Mouse (Mus musculus): ENCODE measurements around the gene Cuedc1.

Gene Cuedc1

DNA sequence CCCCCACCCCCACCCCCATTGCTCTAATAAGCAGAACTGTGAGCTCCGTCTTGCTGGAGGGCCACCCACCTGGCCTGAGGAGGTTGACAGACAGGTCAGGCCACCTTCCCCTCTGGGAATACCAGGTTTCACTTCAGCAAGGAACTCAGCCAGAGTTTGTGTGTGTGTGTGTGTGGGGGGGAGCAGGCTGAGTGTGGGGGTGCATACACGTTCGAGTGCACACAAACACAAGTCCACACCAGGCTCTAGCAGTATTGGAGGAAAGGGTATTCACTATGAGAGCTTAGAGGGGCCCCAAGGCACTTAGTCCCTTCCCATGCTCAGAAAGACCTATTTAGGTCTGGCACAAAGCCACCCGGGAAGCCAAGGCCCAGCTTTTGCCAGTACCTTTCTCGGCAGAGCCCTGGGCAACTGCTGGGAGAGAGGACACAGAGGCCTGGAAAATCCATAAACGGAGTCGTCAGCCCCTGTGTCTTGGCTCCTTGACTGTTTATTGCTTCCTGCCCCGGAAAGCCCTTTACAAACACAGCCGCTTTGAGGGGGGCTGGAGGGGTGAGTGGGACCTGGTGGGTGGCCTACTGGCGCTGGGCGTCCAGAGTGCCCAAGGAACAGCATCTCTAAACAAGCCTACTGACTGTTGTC lies 50.9 kb downstream of the Cuedc1 start:
- peak; percentile 30 to 53 for DNase-seq

DNA sequence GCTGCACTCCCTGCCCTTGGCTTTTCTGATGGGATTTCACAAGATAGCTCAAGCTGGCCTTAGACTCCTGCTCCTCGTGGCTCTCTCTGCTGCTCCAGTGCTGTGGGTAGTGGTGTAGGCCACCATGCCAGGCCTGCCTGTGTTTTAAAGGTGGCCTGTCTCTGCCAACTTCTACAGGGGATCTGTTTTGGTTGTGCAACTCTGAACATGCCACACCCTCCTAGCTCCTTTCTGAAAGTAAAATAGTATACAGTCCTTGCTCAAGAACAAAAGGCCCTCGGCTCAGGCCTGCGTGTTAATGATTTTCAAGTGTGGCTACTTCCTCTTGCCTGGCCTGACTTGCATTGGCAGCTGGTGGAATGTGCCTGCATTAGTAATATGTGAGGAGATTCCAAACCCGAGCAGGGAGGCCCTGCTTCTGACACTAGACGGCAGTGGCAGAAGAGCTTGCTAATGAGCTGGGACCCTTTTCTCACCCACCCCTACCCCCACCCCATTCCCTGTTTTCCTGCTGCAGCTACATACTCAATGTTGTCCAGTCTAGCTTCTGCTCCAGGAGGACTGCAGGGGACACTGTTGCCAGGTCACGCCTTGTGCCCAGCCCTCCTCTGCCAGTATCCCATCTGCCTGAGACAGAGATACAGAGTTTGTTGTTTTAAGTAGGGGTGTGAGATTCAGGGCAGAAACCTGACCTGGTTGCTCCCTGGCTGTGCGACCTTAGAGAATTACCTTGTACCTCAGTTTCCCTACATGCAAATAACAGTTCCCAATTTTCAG lies 53.7 kb downstream of the Cuedc1 start:
- DNase-seq: no peak

DNA sequence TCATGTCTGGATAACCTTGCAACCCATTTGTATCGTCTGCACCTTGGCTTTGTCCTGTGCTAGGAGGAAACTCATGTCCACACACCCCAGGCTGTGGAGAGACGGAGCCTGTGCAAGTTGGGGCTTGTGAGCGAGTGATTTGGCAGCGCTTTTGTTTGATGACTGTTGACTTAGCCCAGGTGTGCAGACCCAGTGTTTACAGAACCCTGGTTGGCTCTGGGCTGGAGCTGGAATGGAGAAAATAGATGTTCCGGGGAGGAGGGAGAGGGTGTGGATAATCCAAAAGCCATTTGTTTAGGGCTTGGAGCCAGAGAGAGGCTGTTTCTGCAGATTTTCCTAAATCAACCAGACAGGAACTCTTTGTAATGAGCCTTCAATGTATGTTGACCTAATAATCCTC lies 56.0 kb downstream of the Cuedc1 start:
- DNase-seq: no peak

DNA sequence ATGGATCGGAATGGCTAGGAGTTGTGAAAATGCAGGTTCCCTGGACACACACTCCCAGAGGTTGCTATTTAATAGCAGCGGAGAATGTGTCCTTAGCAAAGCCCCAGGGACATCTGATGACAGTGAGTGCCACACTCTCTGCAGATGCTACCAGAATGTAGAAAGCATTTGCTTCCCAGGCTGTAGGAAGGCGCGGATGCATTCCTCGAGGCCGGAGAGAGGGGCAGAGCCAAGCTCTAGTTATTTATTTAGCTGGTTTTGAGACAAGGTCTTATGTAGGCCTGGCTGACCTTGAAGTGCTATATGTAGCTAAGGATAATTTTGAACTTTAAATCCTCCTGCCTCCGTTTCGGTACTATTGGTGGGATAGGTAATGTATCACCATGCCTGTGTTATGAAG lies 56.6 kb downstream of the Cuedc1 start:
- DNase-seq: no peak

DNA sequence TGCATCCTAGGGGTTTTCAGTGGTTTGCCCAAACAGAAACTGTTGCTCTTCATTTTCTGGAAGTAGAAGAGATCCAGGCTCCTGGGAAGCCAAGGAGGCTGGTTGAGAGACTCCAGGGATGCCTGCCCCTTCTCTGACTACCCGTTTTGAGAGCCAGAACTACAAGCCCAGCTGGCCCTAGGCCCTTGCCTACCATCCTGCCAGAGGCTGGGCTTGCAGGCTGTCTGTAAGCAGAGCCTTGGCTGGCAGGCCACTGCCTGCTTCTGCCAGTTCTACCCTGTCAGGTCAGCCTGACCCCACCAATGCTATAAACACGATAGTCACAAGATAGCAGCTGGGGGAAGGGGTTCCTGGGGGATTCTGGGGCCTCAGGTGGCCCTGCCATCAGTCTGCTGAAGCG lies 57.6 kb downstream of the Cuedc1 start:
- no peak for DNase-seq

DNA sequence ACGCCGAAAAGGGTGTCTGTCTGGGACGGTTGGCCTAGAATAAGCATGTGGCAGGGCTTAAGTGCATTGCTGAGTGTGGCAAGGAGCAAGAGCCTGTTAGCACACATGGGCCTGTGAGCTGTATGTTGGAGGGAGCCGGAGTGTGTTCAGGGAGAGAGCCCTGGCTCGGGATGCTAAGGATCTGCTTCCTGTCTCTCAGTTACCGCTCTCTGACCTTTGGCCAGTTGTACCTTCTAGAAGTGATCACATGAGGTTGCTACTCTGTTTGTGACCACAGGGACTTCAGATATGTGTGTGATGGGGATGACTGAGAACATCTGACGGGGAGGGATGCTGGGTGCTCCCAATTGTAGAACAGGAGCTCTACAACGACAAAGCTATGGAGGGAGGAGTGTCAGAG lies 58.1 kb downstream of the Cuedc1 start:
- DNase-seq: no peak

DNA sequence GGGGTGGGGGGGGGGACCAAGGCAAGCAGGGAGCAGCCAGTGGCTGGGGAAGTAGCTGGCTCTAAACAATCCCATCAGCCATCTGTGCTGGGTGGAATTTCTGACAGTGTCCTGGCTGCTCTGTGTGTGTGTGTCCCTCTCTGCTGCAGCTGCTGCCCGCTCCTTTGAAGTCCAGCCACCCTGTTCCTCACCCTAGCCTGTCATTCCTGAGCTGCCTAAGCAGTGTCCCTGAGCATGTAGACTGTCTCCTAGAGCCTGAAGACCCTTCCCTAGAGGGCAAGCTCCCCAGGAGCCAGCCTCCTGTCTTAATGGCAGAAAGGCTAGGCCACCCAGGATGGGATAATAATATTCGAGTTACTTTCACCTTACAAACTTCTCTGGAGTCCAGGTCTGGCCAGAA lies 58.5 kb downstream of the Cuedc1 start:
- no peak for DNase-seq

DNA sequence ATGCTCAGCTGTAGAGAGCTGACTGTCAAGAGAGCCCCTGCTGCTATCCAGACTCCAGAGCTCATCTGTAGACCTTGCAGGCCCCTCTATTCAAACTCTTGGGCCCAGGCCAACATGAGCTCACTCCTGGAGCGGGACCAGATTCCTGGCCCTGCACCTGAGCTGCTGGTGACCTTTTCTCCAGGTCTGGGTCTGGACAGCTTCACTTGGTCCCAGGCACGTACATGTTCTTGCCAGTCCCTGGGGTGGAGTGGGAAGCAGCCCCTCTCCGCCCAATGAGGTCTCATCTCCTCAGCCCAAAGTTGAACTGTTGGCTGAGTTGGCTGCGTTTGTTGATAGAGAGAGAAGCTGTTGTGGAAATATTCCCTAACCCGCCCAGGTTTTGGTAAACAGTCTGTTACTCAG lies 61.0 kb downstream of the Cuedc1 start:
- DNase-seq: no peak

DNA sequence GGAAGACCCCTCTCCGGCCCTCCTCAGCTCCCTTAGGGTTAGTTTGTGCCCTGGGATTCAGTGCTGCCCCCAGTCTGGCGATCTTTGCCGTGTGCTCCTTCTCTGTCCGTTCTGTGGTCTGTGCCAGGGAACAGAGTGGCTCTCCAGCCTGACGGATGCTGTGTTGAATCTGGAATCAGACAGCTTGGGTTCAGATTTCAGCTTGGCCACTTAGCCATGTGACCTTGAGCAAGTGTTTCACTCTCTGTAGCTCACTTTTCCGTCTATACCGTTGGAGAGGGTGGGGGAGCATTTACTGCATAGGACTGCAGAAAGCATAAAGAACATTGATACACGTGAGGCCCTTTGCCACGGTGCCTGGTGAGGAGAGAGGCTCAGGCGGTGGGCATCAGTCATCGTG lies 61.5 kb downstream of the Cuedc1 start:
- DNase-seq: no peak

DNA sequence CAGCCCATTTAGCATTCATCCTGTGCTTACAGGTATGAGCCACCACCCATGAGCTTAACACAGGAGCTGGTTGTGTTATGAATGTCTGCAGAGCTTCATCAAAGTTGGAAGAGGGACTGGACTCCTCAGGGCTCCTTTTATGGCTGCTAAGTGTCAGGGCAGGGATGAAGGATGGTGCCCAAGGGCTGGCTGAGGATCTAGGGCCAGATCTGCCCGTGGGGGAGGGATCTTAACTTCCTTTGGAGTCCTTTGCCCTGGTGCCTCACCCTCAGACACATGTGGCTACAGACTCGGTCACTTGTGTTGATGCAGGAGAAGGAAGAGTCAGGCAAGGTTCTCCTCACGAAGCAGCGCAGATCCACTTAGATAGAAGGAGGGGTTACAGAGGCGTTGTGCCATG lies 62.5 kb downstream of the Cuedc1 start:
- DNase-seq: no peak

DNA sequence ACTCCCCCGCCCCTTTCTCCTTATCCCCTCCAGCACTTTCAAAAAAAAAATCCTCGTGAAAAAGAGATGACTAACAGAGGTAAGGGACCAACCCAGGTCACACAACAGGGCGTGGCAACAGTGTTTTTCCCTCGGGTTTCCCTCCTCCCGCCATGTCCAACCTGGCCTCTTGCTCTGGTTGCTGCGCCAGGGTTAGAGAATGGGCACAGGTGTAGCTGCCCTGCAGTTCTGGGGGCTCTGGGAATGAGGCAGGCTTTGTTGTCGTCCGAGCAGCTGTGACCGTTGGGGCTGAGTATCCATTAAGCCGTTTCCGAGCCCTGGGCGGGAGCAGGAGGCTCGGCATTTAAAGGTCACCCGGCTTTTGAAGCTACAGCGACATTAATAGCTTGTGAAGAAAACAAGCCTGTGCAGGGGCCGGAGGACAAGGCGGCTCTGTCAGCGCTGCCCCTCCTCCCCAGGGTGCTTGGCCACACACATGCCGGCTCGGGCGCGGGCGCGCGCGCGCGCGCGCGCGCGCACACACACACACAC lies 63.3 kb downstream of the Cuedc1 start:
- DNase-seq: peak in 1 of 2 experiments; percentile 32

DNA sequence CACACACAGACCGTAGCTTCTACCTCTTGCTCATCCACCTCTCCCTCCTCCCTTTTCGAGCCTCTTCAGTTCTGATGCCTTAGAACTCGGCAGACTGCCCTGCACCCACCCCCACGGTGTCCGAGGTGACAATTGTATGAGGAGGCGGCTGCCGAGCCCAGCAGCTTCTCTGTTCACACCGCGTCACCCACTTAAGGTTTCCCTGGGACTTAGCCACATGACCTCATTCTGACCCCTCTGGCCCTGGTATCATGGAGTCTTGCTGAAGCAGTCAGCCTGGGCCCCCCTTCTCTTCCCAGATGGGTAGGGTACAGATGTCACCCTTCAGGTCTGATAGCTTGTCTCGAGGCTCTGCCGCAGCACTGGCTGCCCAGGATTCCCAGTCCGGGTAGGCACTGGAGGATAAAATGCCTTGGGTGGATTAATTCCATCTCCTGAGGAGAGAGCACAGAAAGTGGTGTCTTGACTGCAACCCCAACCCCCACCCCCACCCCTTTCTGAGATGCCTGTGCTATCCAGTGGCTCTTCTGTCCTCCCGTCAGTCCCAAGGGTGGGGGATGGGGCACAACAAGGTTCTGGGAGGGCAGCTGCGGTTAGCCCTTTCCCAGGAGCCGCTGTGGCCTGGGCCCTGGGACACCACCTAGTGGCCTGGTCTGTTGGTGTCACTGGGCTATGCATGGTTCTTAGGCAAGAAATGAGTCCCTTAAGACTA lies 63.9 kb downstream of the Cuedc1 start:
- DNase-seq: peak; percentile 66 to 77

DNA sequence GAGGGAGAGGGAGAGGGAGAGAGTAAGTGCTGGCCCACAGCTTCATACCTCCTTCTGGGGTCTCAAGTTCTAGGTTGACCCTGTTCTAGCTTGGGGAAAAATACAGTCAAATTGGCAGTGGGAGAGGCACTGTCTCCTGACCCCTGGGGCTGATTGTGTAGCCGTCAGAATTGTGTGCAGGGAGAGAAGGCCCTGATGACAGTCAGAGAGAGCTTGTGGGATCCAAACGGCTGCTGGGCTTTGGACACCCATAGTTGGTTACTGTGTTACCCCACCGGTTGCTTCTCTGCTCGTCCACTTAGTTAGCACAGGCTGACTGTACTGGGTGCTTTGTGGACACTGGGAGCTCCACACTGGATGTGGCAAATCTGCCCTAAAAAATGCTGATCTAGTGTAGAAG lies 64.9 kb downstream of the Cuedc1 start:
- no peak for DNase-seq

DNA sequence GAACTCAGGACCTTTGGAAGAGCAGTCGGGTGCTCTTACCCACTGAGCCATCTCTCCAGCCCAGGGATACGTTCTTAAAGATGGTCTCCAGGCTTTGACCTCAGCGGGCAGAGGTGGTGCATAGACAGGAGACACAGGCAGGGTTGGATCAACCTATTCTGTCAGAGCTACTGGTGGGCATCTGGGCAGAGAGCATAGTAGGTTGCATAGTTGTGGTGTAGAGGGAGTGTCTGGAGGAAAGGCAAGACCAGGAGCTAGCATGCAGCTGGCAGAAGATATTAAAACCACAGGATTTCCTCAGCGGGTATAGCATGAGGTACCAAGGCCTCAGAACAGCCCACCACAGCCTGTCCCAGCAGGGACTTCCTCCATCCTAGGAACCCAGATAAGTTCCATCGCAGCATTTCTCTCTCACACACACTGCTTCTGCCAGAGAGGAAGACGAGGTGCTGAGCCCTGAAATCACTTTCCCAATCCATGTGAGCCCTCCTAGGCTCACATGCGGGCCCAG lies 66.4 kb downstream of the Cuedc1 start:
- DNase-seq: no peak

DNA sequence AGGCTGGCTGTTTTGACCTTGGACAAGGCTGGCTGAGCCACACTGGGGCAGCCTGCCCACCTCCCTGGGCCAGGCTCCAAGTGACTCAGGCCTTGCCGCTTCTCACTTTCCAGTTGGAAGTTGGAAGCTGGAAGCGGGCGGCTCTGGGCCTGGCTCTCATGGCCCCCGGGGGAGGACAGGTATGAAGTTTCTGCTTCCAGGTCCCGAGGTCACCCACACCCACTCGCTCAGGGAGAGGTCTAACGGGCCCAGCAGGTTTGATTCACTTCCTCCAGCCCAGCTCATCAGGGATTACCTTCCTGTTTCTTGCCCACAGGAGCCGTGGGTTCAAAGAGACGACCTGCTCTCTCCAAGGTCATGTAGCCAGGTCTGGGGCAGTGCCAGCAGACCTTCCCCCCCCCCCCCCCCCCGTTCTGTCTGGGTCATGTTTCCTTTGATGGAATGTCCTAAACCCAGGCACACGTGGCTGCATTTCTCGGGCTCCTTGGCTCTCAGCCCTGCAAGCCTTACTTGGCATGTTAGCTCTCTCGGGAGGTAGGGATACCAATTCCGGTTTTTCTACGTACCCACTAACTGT lies 67.0 kb downstream of the Cuedc1 start:
- peak in 1 of 2 experiments; percentile 27 for DNase-seq

DNA sequence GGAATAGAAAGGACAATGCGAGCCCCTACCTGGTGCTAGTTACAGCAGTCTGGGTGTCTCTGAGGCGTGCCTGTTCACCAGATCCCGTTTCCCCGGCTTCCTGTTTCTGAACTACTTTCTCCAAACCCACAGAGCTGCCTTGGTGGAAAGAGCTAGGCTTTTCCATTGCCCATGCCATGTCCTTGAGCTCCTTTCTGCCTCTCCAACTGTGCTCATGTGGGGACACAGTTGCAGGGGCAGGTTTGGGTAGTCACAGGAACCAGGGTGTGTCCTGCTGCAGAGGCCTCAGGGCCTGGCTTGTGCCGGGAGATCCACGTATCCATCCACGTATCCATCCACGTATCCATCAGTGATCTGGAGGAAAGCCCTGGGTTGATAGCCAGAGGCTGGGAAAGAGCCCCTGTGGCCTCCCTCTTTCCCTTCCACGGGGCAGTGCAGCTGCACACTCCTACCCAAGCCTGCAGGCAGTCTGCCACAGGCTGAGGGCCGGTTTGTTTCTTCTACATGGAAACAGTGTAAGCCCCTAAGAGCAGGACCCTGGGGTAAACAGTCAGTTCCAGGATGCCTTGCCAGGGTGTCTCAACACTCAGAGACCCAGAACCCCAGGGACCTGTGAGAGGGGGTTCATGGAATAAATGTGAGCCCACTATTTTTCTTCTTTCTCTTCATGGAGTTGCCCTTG lies 68.0 kb downstream of the Cuedc1 start:
- no peak for DNase-seq

DNA sequence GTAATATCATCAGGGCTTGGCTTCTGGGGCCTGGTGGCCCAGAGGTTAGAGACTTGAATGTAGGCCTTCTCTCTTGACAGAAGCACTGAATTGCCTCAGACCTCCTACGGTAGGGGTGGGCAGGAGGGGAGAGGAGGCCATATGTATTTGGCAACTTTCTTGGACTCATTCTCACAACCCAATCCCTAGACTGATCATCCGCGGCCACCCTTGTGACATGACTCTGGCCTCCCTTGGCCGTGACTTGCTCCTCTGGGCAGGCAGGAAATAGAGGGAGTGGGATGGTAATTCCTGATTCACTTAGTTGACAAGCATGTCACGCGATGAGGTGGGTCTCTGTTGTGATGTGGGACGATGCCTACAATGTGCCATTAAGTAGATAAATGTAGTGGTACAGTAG lies 68.6 kb downstream of the Cuedc1 start:
- no peak for DNase-seq

DNA sequence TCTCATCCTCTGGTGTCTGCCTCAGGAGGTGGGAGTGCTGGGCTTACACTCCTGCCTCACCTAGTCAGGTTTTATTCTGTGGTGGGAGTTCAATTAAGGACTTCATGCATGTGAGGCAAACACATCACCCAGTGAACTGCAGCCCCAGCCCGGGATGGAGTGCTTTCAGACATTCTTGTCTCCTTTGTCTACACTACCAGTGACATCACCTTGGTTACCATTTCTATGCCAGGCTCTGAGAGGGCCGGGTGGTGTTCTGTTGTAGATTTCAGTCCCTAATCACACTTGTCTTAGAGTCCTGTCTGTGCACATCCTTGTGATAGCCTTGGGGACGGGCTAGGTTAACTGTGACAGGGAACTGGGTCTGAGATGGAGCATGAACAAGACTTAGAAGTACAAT lies 70.8 kb downstream of the Cuedc1 start:
- no peak for DNase-seq

DNA sequence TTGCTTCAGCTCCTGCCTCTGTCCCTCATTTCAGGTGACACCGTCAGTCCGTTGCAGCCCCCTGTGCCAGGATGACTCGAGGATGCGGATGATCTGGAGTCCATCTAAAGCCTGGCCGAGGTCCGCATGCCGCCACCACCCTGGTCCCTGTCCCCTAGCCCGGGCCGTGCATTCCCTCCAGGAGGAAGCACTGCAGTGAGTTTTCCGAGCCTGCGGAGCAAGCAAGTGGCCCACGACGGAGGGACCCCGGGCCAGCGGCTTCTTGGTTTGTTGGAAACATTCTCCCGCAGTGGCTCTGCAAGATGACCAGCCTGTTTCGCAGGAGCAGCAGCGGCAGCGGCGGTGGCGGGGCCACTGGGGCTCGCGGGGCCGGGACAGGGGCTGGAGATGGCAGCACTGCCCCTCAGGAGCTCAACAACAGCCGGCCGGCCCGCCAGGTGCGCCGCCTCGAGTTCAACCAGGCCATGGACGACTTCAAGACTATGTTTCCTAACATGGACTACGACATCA lies 71.7 kb downstream of the Cuedc1 start:
- no peak for DNase-seq

DNA sequence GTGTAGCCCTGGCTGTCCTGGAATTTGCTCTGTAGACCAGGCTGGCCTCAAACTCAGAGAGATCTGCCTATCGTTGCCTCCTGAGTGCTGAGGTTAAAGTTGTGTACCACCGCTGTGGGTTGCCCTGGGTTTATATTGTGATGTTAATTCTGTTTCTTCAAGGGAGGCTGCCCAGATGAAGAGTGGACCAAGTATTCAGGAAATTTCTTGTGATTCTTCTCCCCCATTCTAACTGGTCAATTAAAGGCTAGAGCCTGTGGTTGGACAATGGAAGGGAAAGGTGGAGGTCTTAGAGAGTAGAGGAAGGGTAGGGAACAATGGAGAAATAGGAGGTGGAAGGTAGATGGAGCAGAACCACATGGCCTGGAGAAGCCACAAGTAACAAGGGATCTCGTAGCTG lies 72.7 kb downstream of the Cuedc1 start:
- DNase-seq: no peak

DNA sequence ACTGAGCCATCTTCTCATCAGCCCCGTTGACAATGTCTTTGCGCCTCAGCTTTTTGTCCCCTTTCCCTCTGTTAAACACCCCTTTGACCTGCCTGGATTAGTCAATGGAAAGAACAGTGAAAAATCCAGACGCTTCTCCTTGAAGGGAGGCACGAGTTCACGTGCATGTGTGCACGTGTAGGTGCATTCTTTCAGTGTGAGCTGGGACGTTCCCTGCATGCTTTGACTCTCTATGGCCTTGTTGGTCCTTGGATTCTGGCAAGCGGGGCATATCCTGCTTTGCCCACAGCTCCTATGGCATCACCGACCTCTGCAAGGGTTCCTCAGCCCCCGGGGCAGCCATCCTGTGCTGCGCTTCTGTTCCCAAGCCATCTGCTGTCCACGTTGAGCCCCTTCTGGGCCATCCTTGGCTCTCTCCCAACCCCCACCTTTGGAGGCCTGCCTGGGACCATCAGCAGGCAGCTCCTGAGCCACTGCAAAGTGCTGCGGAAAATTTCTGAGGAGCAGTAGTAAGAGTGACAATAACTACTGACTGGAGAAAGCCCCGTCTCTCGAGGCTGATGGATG lies 74.1 kb downstream of the Cuedc1 start:
- DNase-seq: no peak

Measured in spleen, adult 18-20 months (tissue).